Mouse (Mus musculus): ENCODE measurements around the gene Ankrd49.

The Ankrd49 gene

GRCm38 (mm10) chr9:14784039-14785002 is at the start of gene Ankrd49, which contains the start of gene Mre11a:
Ankrd49 (minus strand) TSS chr9:14784856.
Mre11a (plus strand) TSS chr9:14784654.
- DNase-seq (ENCODE audit: inconsistent age in 2 of 2, low spot score in 1 of 2), result peak; percentile 94 to 99

GRCm38 (mm10) chr9:14832046-14832445 is 47.4 kb upstream of the Ankrd49 start:
- no peak for DNase-seq (ENCODE audit: inconsistent age in 2 of 2, low spot score in 1 of 2)

DNA sequence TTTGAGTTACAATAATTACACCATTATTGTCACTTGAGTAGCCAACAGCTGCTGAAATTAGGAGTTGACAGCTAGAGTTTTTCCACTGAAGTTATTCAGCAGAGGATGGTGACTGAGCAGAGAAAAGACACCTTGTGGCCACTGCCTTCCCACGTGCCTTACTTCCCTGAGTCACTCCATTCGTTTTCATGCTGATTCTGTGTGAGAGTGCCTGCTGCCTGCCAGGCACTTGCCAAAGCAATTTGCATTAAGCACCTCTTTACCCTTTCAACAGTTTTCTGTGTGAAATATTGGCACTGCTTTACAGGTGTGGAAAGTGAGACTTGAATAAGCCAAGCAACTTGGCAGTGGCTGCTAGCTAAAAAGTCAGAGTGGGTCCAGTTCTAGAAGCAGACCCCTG is 43.2 kb upstream of the Ankrd49 start:
- DNase-seq (ENCODE audit: inconsistent age in 2 of 2, low spot score in 1 of 2), result no peak

- DNase-seq (ENCODE audit: inconsistent age in 2 of 2, low spot score in 1 of 2), result no peak
These were observed 40.2 kb upstream of the Ankrd49 start for GRCm38 (mm10) chr9:14824840-14825239.

DNA sequence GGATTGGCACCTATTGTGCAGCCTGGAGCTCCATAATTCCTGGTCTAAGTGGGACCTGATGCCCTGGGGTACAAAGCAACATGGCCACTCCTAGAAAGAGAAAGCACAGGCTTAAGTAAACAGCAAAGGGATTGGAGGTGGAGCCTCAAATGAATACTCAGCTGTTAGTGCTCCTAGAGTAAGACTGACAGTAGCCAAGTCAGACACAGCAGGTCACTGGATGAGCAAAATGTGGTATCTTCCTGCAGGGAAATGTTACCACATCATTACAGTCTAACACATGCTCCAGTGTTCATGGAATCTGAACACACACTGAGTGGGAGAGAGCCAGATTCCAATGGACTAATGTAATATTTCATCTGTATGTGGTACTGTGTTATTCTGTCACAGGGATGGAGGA is 36.7 kb upstream of the Ankrd49 start:
- DNase-seq (ENCODE audit: inconsistent age in 2 of 2, low spot score in 1 of 2), result no peak

DNA sequence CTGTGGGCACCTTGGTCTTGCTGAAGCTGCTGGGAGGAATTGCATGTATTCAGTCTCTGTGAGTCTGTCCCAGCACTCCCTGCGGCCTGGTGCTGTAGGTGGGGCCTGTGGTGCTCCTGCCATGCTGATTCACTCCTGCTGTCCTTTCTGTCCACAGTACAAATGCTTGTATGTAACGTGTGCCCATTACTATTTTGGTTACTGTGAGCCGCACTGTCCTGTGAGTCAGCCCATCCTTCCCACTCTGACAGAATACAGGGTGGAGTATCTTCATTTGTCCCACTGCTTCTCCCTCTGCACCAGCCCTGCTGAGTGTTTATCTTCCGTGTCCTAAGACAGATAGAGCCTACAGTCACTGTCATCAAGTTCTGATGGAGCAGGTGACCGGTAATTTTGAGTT is 25.5 kb upstream of the Ankrd49 start:
- DNase-seq (ENCODE audit: inconsistent age in 2 of 2, low spot score in 1 of 2), result no peak

DNA sequence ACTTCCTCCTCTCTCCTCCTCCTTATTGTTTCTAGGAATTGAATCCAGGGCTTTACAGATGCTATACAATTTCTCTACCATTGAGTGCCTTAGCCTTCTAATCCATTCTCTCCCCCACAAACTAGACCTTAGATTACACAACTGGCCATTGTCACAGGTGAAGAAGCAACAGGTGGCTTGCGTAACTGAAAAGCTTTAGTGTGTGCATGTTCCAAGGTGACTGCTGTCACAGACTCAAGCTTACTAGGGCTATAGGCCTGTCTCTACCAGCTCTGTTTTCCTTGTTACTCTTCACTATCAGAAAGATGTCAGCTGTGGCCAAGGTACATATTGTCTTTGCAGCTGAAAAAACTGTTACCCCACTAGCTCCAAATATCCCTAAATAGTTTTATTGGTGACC is 22.1 kb upstream of the Ankrd49 start:
- no peak for DNase-seq (ENCODE audit: inconsistent age in 2 of 2, low spot score in 1 of 2)

DNA sequence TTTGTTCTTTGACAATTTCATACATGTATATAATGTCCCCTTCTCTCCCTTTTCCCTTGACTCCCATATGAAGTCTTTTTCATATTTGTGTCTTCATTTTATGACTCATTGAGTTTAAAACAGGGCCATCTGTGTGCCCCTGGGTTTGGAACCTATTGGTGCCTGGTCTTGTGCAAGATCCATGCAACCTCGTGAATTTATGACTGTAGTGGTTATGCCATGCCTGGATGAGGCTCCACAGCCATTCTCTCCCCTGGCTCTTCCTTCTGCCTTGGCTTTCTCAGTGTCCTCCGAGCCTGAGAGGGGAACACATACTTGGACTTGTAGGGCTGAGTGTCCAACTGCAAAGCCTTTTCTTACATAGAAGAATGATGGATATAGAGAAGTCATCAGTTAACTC is 21.1 kb upstream of the Ankrd49 start:
- peak in 1 of 2 experiments; percentile 53 for DNase-seq (ENCODE audit: inconsistent age in 2 of 2, low spot score in 1 of 2)

DNA sequence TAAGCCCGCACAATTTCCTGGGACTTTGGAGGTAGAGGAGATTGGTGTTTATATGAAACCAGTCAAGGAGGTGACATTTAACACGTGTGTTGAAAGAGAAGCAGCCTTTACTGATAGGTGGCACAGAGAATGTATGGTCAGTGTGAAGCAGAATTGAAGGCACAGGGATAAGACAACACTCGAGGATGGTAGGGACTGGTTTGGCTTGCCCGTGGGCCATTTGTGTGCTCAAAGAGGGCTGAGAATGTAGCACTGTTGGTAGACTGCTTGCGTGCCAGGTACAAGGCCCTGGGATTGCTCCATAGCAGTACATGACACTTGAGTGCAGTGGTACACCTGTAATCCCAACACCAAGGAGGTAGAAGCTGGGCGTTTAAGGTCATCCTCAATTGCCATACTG is 2.7 kb upstream of the Ankrd49 start:
- DNase-seq (ENCODE audit: inconsistent age in 2 of 2, low spot score in 1 of 2), result no peak

- no peak for DNase-seq (ENCODE audit: inconsistent age in 2 of 2, low spot score in 1 of 2)
These were observed 6.3 kb downstream of the Ankrd49 start for GRCm38 (mm10) chr9:14778341-14778740.

- peak in 1 of 2 experiments; percentile 36 for DNase-seq (ENCODE audit: inconsistent age in 2 of 2, low spot score in 1 of 2)
These were observed 10.8 kb downstream of the Ankrd49 start for GRCm38 (mm10) chr9:14773813-14774212.

- DNase-seq (ENCODE audit: inconsistent age in 2 of 2, low spot score in 1 of 2), result no peak
These were observed 12.6 kb downstream of the Ankrd49 start for GRCm38 (mm10) chr9:14772074-14772473.

DNA sequence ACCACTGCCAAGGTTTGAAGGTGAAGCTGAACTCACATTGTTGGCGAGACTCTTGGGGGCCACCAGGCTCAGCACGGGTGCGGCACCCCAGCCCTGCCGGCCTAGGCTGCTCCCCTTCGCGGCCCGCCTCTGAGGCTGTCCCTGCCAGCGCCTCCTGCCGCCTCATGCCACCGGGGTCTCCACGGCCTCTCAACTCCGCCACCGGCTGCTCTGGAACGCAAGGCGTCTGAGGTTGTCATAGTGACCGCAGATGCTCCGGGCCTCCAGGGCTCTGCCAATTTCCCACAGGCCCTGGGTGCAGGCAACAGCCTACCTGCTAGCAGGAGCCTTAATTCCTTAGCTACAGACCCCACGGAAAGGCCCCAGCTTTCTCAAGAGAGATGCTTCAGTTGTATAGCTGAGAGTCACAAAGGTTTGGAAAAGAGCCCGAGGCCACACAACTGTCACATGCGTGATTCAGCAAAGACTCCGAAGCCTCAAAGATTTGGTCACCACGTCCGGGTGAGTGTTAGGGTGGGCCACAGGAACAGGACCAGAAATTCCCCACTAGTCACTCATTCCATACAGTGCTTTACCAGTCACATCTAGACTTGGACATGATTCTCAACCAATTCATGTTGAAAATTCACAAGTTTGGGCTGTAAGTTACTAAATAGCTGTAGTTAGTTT is 13.7 kb downstream of the Ankrd49 start, which contains the start of gene 1700012B09Rik:
TSS of gene 1700012B09Rik (minus strand) at position 228 of the 669 bp plus-strand sequence.
- no peak for DNase-seq (ENCODE audit: inconsistent age in 2 of 2, low spot score in 1 of 2)

GRCm38 (mm10) chr9:14769811-14770210 is 14.8 kb downstream of the Ankrd49 start:
- DNase-seq (ENCODE audit: inconsistent age in 2 of 2, low spot score in 1 of 2), result no peak

DNA sequence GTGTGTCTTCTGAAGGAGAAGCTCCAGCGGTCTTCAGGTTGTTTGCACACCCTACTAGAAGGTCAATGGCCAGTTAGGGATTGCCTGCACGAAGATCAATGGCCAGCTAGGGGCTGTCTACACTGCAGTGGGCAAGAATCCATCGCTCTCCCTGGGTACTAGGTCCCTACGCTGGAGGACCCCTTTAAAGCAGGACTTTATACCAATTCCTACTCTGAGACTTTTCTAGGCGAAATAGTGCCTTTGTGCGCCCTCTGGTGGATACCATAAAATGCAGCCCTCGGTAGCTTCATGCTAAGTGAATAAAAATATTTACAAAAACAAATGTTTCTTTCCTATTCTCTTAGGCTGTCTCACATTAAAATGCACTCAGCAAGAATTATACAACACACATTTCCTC is 19.9 kb downstream of the Ankrd49 start:
- peak; percentile 24 to 77 for DNase-seq (ENCODE audit: inconsistent age in 2 of 2, low spot score in 1 of 2)

DNA sequence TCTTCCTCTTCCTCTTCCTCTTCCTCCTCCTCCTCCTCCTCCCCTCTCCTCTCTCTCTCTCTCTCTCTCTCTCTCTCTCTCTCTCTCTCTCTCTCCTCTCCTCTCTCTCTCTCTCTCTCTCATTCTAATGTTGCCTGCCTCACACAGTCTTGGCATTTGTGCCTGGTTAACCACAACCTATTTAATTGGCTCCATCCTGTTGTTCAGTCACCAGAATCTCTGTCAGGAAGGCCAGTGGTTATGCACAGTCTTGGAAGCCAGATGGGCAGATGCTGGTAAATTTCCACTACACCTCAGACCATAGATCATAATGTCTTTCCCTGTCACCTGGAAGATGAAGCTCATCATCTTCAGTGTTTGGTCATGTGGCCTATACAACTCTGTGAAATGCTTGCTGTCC is 25.4 kb downstream of the Ankrd49 start:
- DNase-seq (ENCODE audit: inconsistent age in 2 of 2, low spot score in 1 of 2), result no peak

GRCm38 (mm10) chr9:14758590-14758989 is 26.1 kb downstream of the Ankrd49 start:
- DNase-seq (ENCODE audit: inconsistent age in 2 of 2, low spot score in 1 of 2), result no peak

GRCm38 (mm10) chr9:14754469-14754868 is 30.2 kb downstream of the Ankrd49 start:
- no peak for DNase-seq (ENCODE audit: inconsistent age in 2 of 2, low spot score in 1 of 2)

- DNase-seq (ENCODE audit: inconsistent age in 2 of 2, low spot score in 1 of 2), result no peak
These were observed 30.7 kb downstream of the Ankrd49 start for GRCm38 (mm10) chr9:14753947-14754346.

GRCm38 (mm10) chr9:14752001-14752522 is 32.6 kb downstream of the Ankrd49 start, which contains the start of gene Fut4:
Fut4 (minus strand) TSS chr9:14752393.
- peak; percentile 72 to 85 for DNase-seq (ENCODE audit: inconsistent age in 2 of 2, low spot score in 1 of 2)

DNA sequence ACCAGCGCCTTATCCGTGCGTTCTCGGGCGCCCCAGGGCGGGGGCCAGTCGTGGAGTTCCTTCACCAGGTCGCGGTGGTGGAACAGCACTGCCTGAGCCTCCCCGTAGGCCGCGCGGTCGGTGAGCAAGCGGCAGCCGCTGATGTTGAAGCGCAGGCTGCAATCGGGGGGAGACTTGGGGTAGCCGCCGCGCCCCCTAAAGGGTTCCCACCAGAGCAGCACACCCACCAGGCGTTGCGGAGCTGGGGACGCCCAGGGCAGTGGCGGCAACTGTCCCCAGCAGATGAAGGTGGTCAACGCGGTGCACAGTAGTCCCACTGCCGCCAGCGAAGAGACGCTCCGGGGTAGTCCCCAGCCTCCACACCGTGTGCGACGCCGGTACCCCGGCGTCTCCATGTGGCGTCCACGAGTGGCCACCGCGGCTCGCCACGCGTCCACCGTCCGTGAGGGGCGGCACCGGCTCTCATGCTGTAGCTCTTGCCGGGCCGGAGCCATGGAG is 33.1 kb downstream of the Ankrd49 start:
- peak; percentile 43 to 68 for DNase-seq (ENCODE audit: inconsistent age in 2 of 2, low spot score in 1 of 2)
